Mouse (Mus musculus): ENCODE results near the gene Usp7. TPM values are rescaled to one million over a fixed set of nuclear protein-coding genes. Genes with fewer than 3 reads are reported as not detected.

The Usp7 gene
- polyA plus RNA-seq, 1 experiment from 2014 or later: 15.7 TPM

DNA sequence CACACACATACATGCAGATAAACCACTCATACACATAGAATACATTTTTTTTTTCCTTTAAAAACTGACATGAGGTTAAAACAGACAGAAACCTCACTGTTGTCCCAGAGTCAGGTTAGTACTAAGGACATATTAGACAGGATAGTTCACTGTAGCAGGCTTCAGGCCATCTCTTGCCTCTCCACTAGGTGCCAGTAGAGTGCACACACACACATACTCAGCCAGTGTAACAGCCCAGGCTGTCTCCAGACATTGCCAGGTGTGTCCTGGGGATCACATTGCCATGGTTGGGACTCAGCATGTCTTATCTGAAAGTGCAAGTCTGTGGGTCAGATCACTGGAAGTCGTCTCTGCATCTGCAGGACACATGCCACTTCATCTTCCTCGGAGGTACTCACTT is 148.3 kb downstream of the Usp7 start:
- Histone ChIP-seq H3K9ac (ENCODE audit: low read length) (no peak overlapping the region), H3K27ac (replicated peaks) (no peak overlapping the region), H3K36me3 (ENCODE audit: control insufficient read depth, insufficient read depth, low read length) (peaks cover 22% of the 10 kb centered on the region), H3K27me3 (ENCODE audit: control insufficient read depth, insufficient read depth, low read length) (no peaks in the 10 kb centered on the region), H3K4me3 (ENCODE audit: low read depth, low read length) (no peak overlapping the region), H3K4me1 (replicated peaks; ENCODE audit: control insufficient read depth, insufficient read depth) (no peaks in the 10 kb centered on the region), H3K9me3 (ENCODE audit: control insufficient read depth, low read length) (no peaks in the 10 kb centered on the region), H3K4me2 (replicated peaks; ENCODE audit: low read depth) (no peak overlapping the region)
- DNase-seq (ENCODE audit: low spot score) (peak; percentile 64), ATAC-seq (ENCODE audit: low FRiP score, low TSS enrichment) (peak; percentile 85)
- 78% methylated on average over 2 of the region's 2 CpGs for WGBS
- no peak for TF ChIP-seq EP300 (optimal IDR thresholded peaks at IDR 0.05)
- peak; percentile 86 for TF ChIP-seq CTCF (IDR thresholded peaks at IDR 0.05; ENCODE audit: low read depth)

Other genes starting within 250 kb of the Usp7 start
- gene Pmm2, start 154.6 kb downstream of the Usp7 start, polyA plus RNA-seq (2015; fragmentation: Nextera tagmentation; extraction: Ambion mirVana): 74.2 and 74.9 TPM in 2 replicates
- gene Tmem186, start 154.6 kb downstream of the Usp7 start, polyA plus RNA-seq (2015; fragmentation: Nextera tagmentation; extraction: Ambion mirVana): 11.1 and 11.8 TPM in 2 replicates
- gene Carhsp1, start 120.2 kb downstream of the Usp7 start, polyA plus RNA-seq (2015; fragmentation: Nextera tagmentation; extraction: Ambion mirVana): 53.1 and 53.8 TPM in 2 replicates
- gene Gm5767, start 111.5 kb downstream of the Usp7 start, polyA plus RNA-seq (2015; fragmentation: Nextera tagmentation; extraction: Ambion mirVana): not detected in 2 replicates
- gene 1810013L24Rik, start 37.8 kb upstream of the Usp7 start, polyA plus RNA-seq (2015; fragmentation: Nextera tagmentation; extraction: Ambion mirVana): 15.6 and 16.3 TPM in 2 replicates